Mouse (Mus musculus) neural tube, embryonic 15.5 days (tissue): ENCODE measurements around the gene Ghr. TPM values are rescaled to one million over a fixed set of nuclear protein-coding genes. Genes with fewer than 3 reads are reported as not detected.

ENCODE experiments used
- ATAC-seq: fragments of 200-750 bp; cut with Nextera tagmentation; 2 replicates; pipeline ENCODE4 v1.8.0; 2017; ENCODE audit warnings: mild to moderate bottlenecking, moderate TSS enrichment, moderate library complexity; ENCODE audit not compliant: low FRiP score
- H3K27ac ChIP-seq: fragments of 300-500 bp; sonication (generic); replicated peaks from 2 replicates; pipeline ENCODE4 v1.5.1; 2015; ENCODE audit warnings: mild to moderate bottlenecking, inconsistent platforms
- H3K27me3 ChIP-seq: fragments of 300-500 bp; sonication (generic); replicated peaks from 2 replicates; pipeline ENCODE4 v1.6.1; 2015; ENCODE audit warnings: inconsistent platforms
- H3K36me3 ChIP-seq: fragments of 300-500 bp; sonication (generic); 2 replicates; pipeline ENCODE4 v1.6.1; 2015; ENCODE audit warnings: inconsistent platforms
- H3K4me1 ChIP-seq: fragments of 300-500 bp; sonication (generic); 2 replicates; pipeline ENCODE4 v1.6.1; 2015; ENCODE audit warnings: inconsistent platforms
- H3K4me2 ChIP-seq: fragments of 300-500 bp; sonication (generic); 2 replicates; pipeline ENCODE4 v1.6.1; 2015; ENCODE audit warnings: inconsistent platforms, mild to moderate bottlenecking, moderate library complexity
- H3K4me3 ChIP-seq: fragments of 300-500 bp; sonication (generic); replicated peaks from 2 replicates; pipeline ENCODE4 v1.5.1; 2015; ENCODE audit warnings: mild to moderate bottlenecking, inconsistent platforms
- H3K9ac ChIP-seq: fragments of 300-500 bp; sonication (generic); replicated peaks from 2 replicates; pipeline ENCODE4 v1.6.1; 2015; ENCODE audit warnings: mild to moderate bottlenecking, inconsistent platforms
- H3K9me3 ChIP-seq: fragments of 300-500 bp; sonication (generic); replicated peaks from 2 replicates; pipeline ENCODE4 v1.6.1; 2016; ENCODE audit warnings: inconsistent platforms
- WGBS: fragments of 180-500 bp; shearing (Covaris S2); methylation state at CpG from one replicate; pipeline ENCODE4 v1.1.7; 2015; ENCODE audit warnings: mixed read lengths; 5-methylcytosine and 5-hydroxymethylcytosine counted together
- polyA plus RNA-seq: library from polyadenylated mRNA; unstranded; fragments of >200 nt; fragmentation: Nextera tagmentation; extraction: Ambion mirVana; gene quantifications from 2 replicates; pipeline ENCODE4 v1.2.1, GENCODE M21; 2015

Gene Ghr
- polyA plus RNA-seq, 1 experiment from 2014 or later: 10.9 TPM

DNA sequence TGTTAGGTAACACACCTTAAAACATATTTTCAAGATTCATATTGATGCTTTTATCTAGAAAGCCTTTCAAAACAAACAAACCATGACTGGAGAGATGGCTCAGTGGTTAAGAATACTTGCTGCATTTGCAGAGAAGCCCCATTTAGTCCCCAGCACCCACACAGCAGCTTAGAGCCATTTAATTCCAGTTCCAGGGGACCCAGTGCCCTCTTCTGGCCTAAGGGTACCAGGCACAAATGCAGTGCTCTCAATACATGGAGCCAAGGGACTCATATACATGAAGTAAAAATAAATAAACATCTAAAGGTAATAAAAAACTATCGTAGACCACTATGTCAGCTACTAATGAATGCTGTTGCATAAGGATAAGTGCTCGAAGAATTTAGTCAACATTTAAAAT lies 305.9 kb downstream of the Ghr start:
- Histone ChIP-seq H3K4me1 (no peaks in the 10 kb centered on the region; the same call in 1 of the 2 replicates), H3K4me3 (no peak overlapping the region), H3K9ac (no peak overlapping the region), H3K4me2 (no peak overlapping the region), H3K9me3 (no peaks in the 10 kb centered on the region), H3K36me3 (no peaks in the 10 kb centered on the region), H3K27ac (no peak overlapping the region), H3K27me3 (no peaks in the 10 kb centered on the region)
- no peak for ATAC-seq
- WGBS: 87% methylated on average over 2 of the region's 2 CpGs

DNA sequence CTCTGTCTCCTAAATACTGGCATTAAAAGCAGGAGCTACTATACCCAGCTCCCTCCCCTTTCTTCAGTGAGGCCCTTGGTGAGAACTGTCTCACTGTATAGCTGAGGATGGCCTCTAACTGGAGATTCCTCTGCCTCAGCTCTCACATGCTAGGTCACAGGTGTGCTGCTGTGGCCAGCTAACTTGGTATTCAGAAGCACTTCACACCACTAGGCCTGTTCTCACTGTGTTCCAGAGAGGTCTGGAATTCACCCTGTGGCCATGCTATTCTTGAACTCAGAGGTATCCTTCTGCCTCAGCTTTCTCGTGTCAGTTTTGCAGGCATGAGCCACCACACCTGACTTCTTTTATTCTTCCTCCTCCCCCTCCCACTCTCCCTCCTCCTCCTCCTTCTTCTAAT lies 310.1 kb downstream of the Ghr start:
- no peak overlapping the region for H3K4me3 ChIP-seq
- ATAC-seq: no peak
- no peaks in the 10 kb centered on the region for H3K27me3 ChIP-seq
- H3K9ac ChIP-seq: no peak overlapping the region
- no peak overlapping the region for H3K27ac ChIP-seq
- no peaks in the 10 kb centered on the region for H3K36me3 ChIP-seq
- H3K9me3 ChIP-seq: no peaks in the 10 kb centered on the region
- H3K4me2 ChIP-seq: peak overlapping the region; percentile 54
- H3K4me1 ChIP-seq: peaks cover 4% of the 10 kb centered on the region
- 86% methylated on average over 1 of the region's 1 CpGs for WGBS

DNA sequence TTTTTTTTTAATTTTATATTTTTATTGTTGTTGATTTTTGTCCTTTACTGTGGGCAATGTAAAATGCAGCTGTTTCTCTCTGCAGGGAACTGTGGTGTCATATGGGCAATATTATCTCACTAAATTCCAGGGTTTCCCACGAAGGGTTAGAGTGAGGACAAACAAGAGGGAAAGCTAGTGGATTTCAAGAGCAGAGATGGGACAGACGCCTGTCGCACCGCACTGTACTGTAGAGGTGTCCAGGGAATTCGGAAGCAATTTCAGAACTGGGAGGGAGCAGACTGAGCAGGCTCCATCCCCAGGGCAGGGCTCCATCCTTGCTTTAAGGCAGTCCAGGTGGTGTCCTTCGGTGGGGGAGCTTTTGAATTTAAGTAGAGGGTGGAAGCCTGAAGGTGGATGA lies 312.1 kb downstream of the Ghr start:
- peaks cover 4% of the 10 kb centered on the region for H3K4me1 ChIP-seq
- no peaks in the 10 kb centered on the region for H3K9me3 ChIP-seq
- 22% methylated on average over 6 of the region's 6 CpGs for WGBS
- H3K27ac ChIP-seq: no peak overlapping the region
- peak overlapping the region; percentile 32 for H3K4me3 ChIP-seq
- H3K36me3 ChIP-seq: no peaks in the 10 kb centered on the region
- no peaks in the 10 kb centered on the region for H3K27me3 ChIP-seq
- H3K9ac ChIP-seq: no peak overlapping the region
- peak; percentile 29; the same call in 1 of the 2 replicates for ATAC-seq
- H3K4me2 ChIP-seq: peak overlapping the region; percentile 54

DNA sequence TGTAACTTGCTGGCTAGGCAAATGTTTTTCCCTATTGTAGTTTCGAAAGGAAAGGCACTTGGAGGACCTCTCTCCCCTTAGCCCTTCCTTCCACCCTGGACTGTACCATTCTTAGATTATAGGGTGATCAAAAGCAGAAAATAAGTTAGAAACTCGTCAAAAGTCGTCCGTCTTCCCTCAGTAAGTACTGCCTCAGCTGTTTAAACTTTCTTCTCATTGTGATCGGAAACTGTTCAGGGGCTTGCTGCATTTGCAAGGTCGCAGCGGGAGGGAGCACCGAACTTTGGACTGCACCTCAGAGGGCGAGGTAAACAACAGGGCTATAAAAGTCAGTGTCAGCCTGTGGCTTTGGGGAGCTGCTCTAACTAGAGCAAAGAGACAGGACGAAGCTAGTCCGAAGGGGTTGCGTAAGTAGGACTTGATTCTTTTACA lies 312.6 kb downstream of the Ghr start:
- Histone ChIP-seq H3K36me3 (no peaks in the 10 kb centered on the region), H3K4me3 (peak overlapping the region; percentile 32), H3K27me3 (no peaks in the 10 kb centered on the region), H3K4me1 (peaks cover 4% of the 10 kb centered on the region), H3K27ac (peak overlapping the region; percentile 71; the same call in 1 of the 2 replicates), H3K9me3 (no peaks in the 10 kb centered on the region), H3K4me2 (peak overlapping the region; percentile 54), H3K9ac (no peak overlapping the region; the same call in 1 of the 2 replicates)
- ATAC-seq: peak; percentile 79; the same call in 1 of the 2 replicates
- 1% methylated on average over 12 of the region's 12 CpGs for WGBS

DNA sequence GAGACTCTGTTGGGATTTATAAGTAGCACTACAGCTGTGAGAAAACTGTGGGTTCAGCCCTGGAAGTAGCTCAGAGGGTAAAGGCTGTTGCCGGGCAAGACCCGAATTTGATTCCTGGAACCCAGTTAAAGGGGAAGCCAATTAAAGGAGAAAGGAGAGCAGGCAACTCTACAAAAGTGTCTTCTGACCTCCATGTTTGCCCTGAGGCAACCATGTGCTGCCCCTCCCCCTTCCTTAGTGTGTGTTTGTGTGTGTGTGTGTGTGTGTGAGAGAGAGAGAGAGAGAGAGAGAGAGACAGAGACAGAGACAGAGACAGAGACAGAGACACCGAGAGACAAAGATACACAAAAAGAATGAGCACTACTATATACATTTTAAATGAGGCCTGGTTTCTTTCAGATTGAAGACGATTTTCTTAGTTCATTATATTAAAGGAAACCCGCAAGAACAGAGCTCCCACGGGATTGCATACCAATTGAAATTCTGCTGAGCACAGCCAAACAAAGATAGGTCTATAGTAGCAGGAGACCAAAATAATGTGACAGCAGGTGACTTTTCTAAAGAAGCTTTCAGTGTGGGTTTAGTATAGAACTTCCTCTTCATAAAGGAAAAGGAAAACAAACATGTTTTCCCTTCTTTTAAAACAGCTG lies 313.2 kb downstream of the Ghr start:
- Histone ChIP-seq H3K9ac (no peak overlapping the region), H3K9me3 (no peaks in the 10 kb centered on the region), H3K4me2 (peak overlapping the region; percentile 54), H3K27me3 (no peaks in the 10 kb centered on the region), H3K36me3 (no peaks in the 10 kb centered on the region), H3K4me1 (peaks cover 4% of the 10 kb centered on the region), H3K4me3 (peak overlapping the region; percentile 32), H3K27ac (peak overlapping the region; percentile 10; the same call in 1 of the 2 replicates)
- 17% methylated on average over 6 of the region's 6 CpGs for WGBS
- no peak for ATAC-seq

- no peaks in the 10 kb centered on the region for H3K27me3 ChIP-seq
- H3K4me2 ChIP-seq: no peak overlapping the region
- peaks cover 4% of the 10 kb centered on the region for H3K4me1 ChIP-seq
- H3K27ac ChIP-seq: no peak overlapping the region
- WGBS: 78% methylated on average over 4 of the region's 4 CpGs
- no peak for ATAC-seq
- H3K9me3 ChIP-seq: no peaks in the 10 kb centered on the region
- no peak overlapping the region for H3K4me3 ChIP-seq
- H3K9ac ChIP-seq: no peak overlapping the region
- no peaks in the 10 kb centered on the region for H3K36me3 ChIP-seq
Observed at GRCm38 (mm10) chr15:3269496-3269895, 313.8 kb downstream of the Ghr start.

- Histone ChIP-seq H3K27ac (no peak within 1 kb of the TSS), H3K4me1 (peaks cover 4% of the 10 kb centered on the region; the same call in 1 of the 2 replicates), H3K4me2 (no peak within 1 kb of the TSS), H3K9me3 (no peaks in the 10 kb centered on the region), H3K36me3 (no peaks in the 10 kb centered on the region), H3K27me3 (no peaks in the 10 kb centered on the region), H3K9ac (no peak within 1 kb of the TSS), H3K4me3 (no peak within 1 kb of the TSS)
- no peak for ATAC-seq
- 78% methylated on average over 6 of the region's 6 CpGs for WGBS
Observed at GRCm38 (mm10) chr15:3268247-3268646, 315.0 kb downstream of the Ghr start, which contains the start of gene Selenop. TSS of gene Selenop (plus strand) at chr15:3268547.
